Mouse (Mus musculus): ENCODE measurements around the gene Ceacam3. TPM values are rescaled to one million over a fixed set of nuclear protein-coding genes. Genes with fewer than 3 reads are reported as not detected.

Ceacam3 gene
- total and polyA plus RNA-seq, 2 experiments: not detected

GRCm38 (mm10) chr7:17171827-17172226 lies 21.7 kb downstream of the Ceacam3 start:
- no peak for DNase-seq (ENCODE audit: extremely low read depth, low read depth, low spot score)
- Histone ChIP-seq H3K9ac (ENCODE audit: low read depth, low read length) (no peak overlapping the region), H3K36me3 (ENCODE audit: control insufficient read depth, insufficient read depth, low read length) (no peaks in the 10 kb centered on the region), H3K27ac (replicated peaks; ENCODE audit: insufficient read depth, low read depth, low read length) (no peak overlapping the region), H3K4me1 (ENCODE audit: control insufficient read depth, insufficient read depth, low read length) (no peaks in the 10 kb centered on the region), H3K79me2 (ENCODE audit: control insufficient read depth, insufficient read depth, low read length) (no peaks in the 10 kb centered on the region), H3K27me3 (ENCODE audit: control insufficient read depth, insufficient read depth, low read length) (no peaks in the 10 kb centered on the region; the same call in 1 of the 2 replicates), H3K4me3 (ENCODE audit: insufficient read depth, low read depth, low read length) (no peak overlapping the region)
- TF ChIP-seq CTCF (IDR thresholded peaks at IDR 0.05; ENCODE audit: low read depth, low read length) (no peak), POLR2A (IDR thresholded peaks at IDR 0.05; ENCODE audit: extremely low read depth, insufficient read depth, low read length) (no peak)
- 80% methylated on average over 4 of the region's 4 CpGs for WGBS

- no peaks in the 10 kb centered on the region for H3K79me2 ChIP-seq (ENCODE audit: control insufficient read depth, insufficient read depth, low read length)
- H3K36me3 ChIP-seq (ENCODE audit: control insufficient read depth, insufficient read depth, low read length): no peaks in the 10 kb centered on the region
- H3K27me3 ChIP-seq (ENCODE audit: control insufficient read depth, insufficient read depth, low read length): no peaks in the 10 kb centered on the region
- TF ChIP-seq POLR2A (IDR thresholded peaks at IDR 0.05; ENCODE audit: extremely low read depth, insufficient read depth, low read length) (no peak), CTCF (IDR thresholded peaks at IDR 0.05; ENCODE audit: low read depth, low read length) (no peak)
- no peak for DNase-seq (ENCODE audit: extremely low read depth, low read depth, low spot score)
- no peak within 1 kb of the TSS for H3K4me3 ChIP-seq (ENCODE audit: insufficient read depth, low read depth, low read length)
- H3K4me1 ChIP-seq (ENCODE audit: control insufficient read depth, insufficient read depth, low read length): no peaks in the 10 kb centered on the region
- H3K9ac ChIP-seq (ENCODE audit: low read depth, low read length): no peak within 1 kb of the TSS
- no peak within 1 kb of the TSS for H3K27ac ChIP-seq (replicated peaks; ENCODE audit: insufficient read depth, low read depth, low read length)
Measured at GRCm38 (mm10) chr7:17203177-17203576, 53.1 kb downstream of the Ceacam3 start, which contains the start of gene Psg29. Gene Psg29 (plus strand): TSS chr7:17203477.

GRCm38 (mm10) chr7:17205530-17206184 lies 55.6 kb downstream of the Ceacam3 start:
- 59% methylated on average over 3 of the region's 3 CpGs for WGBS
- no peak for DNase-seq (ENCODE audit: extremely low read depth, low read depth, low spot score)
- TF ChIP-seq POLR2A (IDR thresholded peaks at IDR 0.05; ENCODE audit: extremely low read depth, insufficient read depth, low read length) (no peak), CTCF (IDR thresholded peaks at IDR 0.05; ENCODE audit: low read depth, low read length) (no peak)
- Histone ChIP-seq H3K4me1 (ENCODE audit: control insufficient read depth, insufficient read depth, low read length) (no peaks in the 10 kb centered on the region), H3K9ac (ENCODE audit: low read depth, low read length) (no peak overlapping the region), H3K36me3 (ENCODE audit: control insufficient read depth, insufficient read depth, low read length) (no peaks in the 10 kb centered on the region), H3K27me3 (ENCODE audit: control insufficient read depth, insufficient read depth, low read length) (no peaks in the 10 kb centered on the region), H3K4me3 (ENCODE audit: insufficient read depth, low read depth, low read length) (no peak overlapping the region), H3K79me2 (ENCODE audit: control insufficient read depth, insufficient read depth, low read length) (no peaks in the 10 kb centered on the region), H3K27ac (replicated peaks; ENCODE audit: insufficient read depth, low read depth, low read length) (no peak overlapping the region)

Other genes starting within 250 kb of the Ceacam3 start
- 0.07 and 0.09 TPM in 2 replicates for gene Ptgir, start 243.8 kb upstream of the Ceacam3 start, total RNA-seq (2014; rRNA removed)
- gene Ptgir, start 243.8 kb upstream of the Ceacam3 start, polyA plus RNA-seq (2012; rRNA removed): 0.09 and 0.33 TPM in 2 replicates
- 64.9 and 77.4 TPM in 2 replicates for gene Calm3, start 226.2 kb upstream of the Ceacam3 start, total RNA-seq (2014; rRNA removed)
- gene Calm3, start 226.2 kb upstream of the Ceacam3 start, polyA plus RNA-seq (2012; rRNA removed): 72.0 and 78.1 TPM in 2 replicates
- under 0.01 and 0.07 TPM in 2 replicates for gene Pnmal2, start 205.6 kb upstream of the Ceacam3 start, total RNA-seq (2014; rRNA removed)
- 0.02 and 0.10 TPM in 2 replicates for gene Pnmal2, start 205.6 kb upstream of the Ceacam3 start, polyA plus RNA-seq (2012; rRNA removed)
- not detected in 2 replicates for gene Pnmal1, start 190.6 kb upstream of the Ceacam3 start, total RNA-seq (2014; rRNA removed)
- not detected in 2 replicates for gene Pnmal1, start 190.6 kb upstream of the Ceacam3 start, polyA plus RNA-seq (2012; rRNA removed)
- 0.07 TPM in 1 of 2 replicates, not detected in the other for gene Gm42372, start 167.2 kb upstream of the Ceacam3 start, total RNA-seq (2014; rRNA removed)
- not detected in 2 replicates for gene Gm42372, start 167.2 kb upstream of the Ceacam3 start, polyA plus RNA-seq (2012; rRNA removed)
- 0.40 and 0.46 TPM in 2 replicates for gene Ccdc8, start 157.6 kb upstream of the Ceacam3 start, total RNA-seq (2014; rRNA removed)
- gene Ccdc8, start 157.6 kb upstream of the Ceacam3 start, polyA plus RNA-seq (2012; rRNA removed): 0.21 and 0.35 TPM in 2 replicates
- gene Ppp5c, start 122.4 kb upstream of the Ceacam3 start, total RNA-seq (2014; rRNA removed): 24.2 and 39.9 TPM in 2 replicates
- gene Ppp5c, start 122.4 kb upstream of the Ceacam3 start, polyA plus RNA-seq (2012; rRNA removed): 93.2 and 112 TPM in 2 replicates
- gene Hif3a, start 87.9 kb upstream of the Ceacam3 start, total RNA-seq (2014; rRNA removed): 0.07 and 0.09 TPM in 2 replicates
- 0.01 and 0.05 TPM in 2 replicates for gene Hif3a, start 87.9 kb upstream of the Ceacam3 start, polyA plus RNA-seq (2012; rRNA removed)
- gene Psg16, start 76.2 kb upstream of the Ceacam3 start, total RNA-seq (2014; rRNA removed): not detected in 2 replicates
- gene Psg16, start 76.2 kb upstream of the Ceacam3 start, polyA plus RNA-seq (2012; rRNA removed): not detected in 2 replicates
- not detected in 2 replicates for gene Psg29, start 53.2 kb downstream of the Ceacam3 start, total RNA-seq (2014; rRNA removed)
- not detected in 2 replicates for gene Psg29, start 53.2 kb downstream of the Ceacam3 start, polyA plus RNA-seq (2012; rRNA removed)

Data from liver, adult 2 months (tissue).